Mouse (Mus musculus): Measurements from ENCODE around the gene Fto.

GRCm38 (mm10) chr8:91326018-91326417 is 12.7 kb downstream of the Fto start:
- TF ChIP-seq POLR2A (IDR thresholded peaks at IDR 0.05; ENCODE audit: extremely low read depth, insufficient read depth, low read length) (no peak), CTCF (IDR thresholded peaks at IDR 0.05; ENCODE audit: extremely low read depth, insufficient read depth, low read length) (no peak)
